Mouse (Mus musculus) liver, postnatal 0 days (tissue): ENCODE data around the gene St6gal1. TPM values are rescaled to one million over a fixed set of nuclear protein-coding genes. Genes with fewer than 3 reads are reported as not detected.

Experiments used
- ATAC-seq: fragments of 200-750 bp; cut with Nextera tagmentation; 2 replicates; pipeline ENCODE4 v1.8.0; 2017; ENCODE audit warnings: mild to moderate bottlenecking, moderate library complexity
- DNase-seq: peaks from one replicate; pipeline ENCODE4 v3.0.0-alpha.2; 2016
- H3K27ac ChIP-seq: fragments of 300-500 bp; sonication (generic); 2 replicates; pipeline ENCODE4 v1.5.1; 2014; ENCODE audit warnings: antibody characterized with exemption, moderate library complexity, mild to moderate bottlenecking, low read depth
- H3K27me3 ChIP-seq: fragments of 300-500 bp; sonication (generic); 2 replicates; pipeline ENCODE4 v1.6.1; 2014; ENCODE audit warnings: low read length, control low read depth, mixed read lengths; ENCODE audit not compliant: insufficient read depth
- H3K36me3 ChIP-seq: fragments of 300-500 bp; sonication (generic); replicated peaks from 2 replicates; pipeline ENCODE4 v1.6.1; 2014; ENCODE audit warnings: mild to moderate bottlenecking, control low read depth, low read length, moderate library complexity, mixed read lengths; ENCODE audit not compliant: insufficient read depth
- H3K4me1 ChIP-seq: fragments of 300-500 bp; sonication (generic); 2 replicates; pipeline ENCODE4 v1.6.1; 2014; ENCODE audit warnings: antibody characterized with exemption, mild to moderate bottlenecking, control low read depth; ENCODE audit not compliant: insufficient read depth
- H3K4me2 ChIP-seq: fragments of 300-500 bp; sonication (generic); 2 replicates; pipeline ENCODE4 v1.6.1; 2014; ENCODE audit warnings: low read depth, mild to moderate bottlenecking, low read length, moderate library complexity, mixed read lengths
- H3K4me3 ChIP-seq: fragments of 300-500 bp; sonication (generic); 2 replicates; pipeline ENCODE4 v1.5.1; 2014; ENCODE audit warnings: low read depth, low read length
- H3K9ac ChIP-seq: fragments of 300-500 bp; sonication (generic); replicated peaks from 2 replicates; pipeline ENCODE4 v1.6.1; 2014; ENCODE audit warnings: mild to moderate bottlenecking, moderate library complexity
- H3K9me3 ChIP-seq: fragments of 300-500 bp; sonication (generic); 2 replicates; pipeline ENCODE4 v1.6.1; 2016; ENCODE audit warnings: mild to moderate bottlenecking, control low read depth, low read length, mixed read lengths
- CTCF ChIP-seq: sonication (generic); IDR thresholded peaks from 2 replicates; pipeline ENCODE4 v1.5.1; 2016; ENCODE audit warnings: antibody characterized with exemption, low read depth
- EP300 ChIP-seq: IDR thresholded peaks from 2 replicates; pipeline ENCODE4 v1.6.1; 2016; ENCODE audit warnings: antibody characterized with exemption, low read depth, mild to moderate bottlenecking
- WGBS: fragments of 180-500 bp; shearing (Covaris S2); extraction: QIAGEN DNeasy Blood & Tissue Kit; methylation state at CpG from one replicate; pipeline ENCODE4 v1.1.7; 2014; ENCODE audit not compliant: insufficient replicate concordance; 5-methylcytosine and 5-hydroxymethylcytosine counted together
- polyA plus RNA-seq: library from polyadenylated mRNA; unstranded; fragments of >200 nt; fragmentation: Nextera tagmentation; extraction: Ambion mirVana; gene quantifications from 2 replicates; pipeline ENCODE4 v1.2.1, GENCODE M21; 2015

St6gal1 gene
- polyA plus RNA-seq, 1 experiment from 2014 or later, result 17.1 TPM

- no peaks in the 10 kb centered on the region for H3K27me3 ChIP-seq
- no peak overlapping the region for H3K4me2 ChIP-seq
- 46% methylated on average over 5 of the region's 5 CpGs for WGBS
- H3K36me3 ChIP-seq, result no peaks in the 10 kb centered on the region
- DNase-seq (no peak), ATAC-seq (no peak)
- TF ChIP-seq CTCF (no peak), EP300 (no peak)
- no peak overlapping the region for H3K27ac ChIP-seq
- H3K9ac ChIP-seq, result no peak overlapping the region
- H3K4me3 ChIP-seq, result no peak overlapping the region
- peaks cover 22% of the 10 kb centered on the region for H3K4me1 ChIP-seq
- H3K9me3 ChIP-seq, result no peaks in the 10 kb centered on the region
Measured at GRCm38 (mm10) chr16:23282241-23282640, 57.7 kb downstream of the St6gal1 start.

DNA sequence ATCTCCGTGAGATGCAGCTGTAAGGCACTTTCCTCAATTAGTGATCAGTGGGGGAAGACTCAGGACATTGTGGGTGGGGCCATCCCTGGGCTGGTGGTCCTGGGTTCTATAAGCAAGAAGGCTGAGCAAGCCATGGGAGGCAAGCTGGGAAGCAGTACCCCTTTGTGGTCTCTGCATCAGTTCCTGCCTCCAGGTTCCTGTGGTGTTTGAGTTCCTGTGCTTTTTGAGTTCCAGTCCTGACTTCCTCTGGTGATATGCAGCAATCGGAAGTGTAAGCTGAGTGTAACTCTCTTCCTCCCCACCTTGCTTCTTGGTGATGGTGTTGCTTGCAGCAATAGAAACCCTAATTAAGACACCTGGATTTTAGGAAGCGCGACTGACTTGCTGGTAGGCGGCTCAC is 58.4 kb downstream of the St6gal1 start:
- 0 out of 2 replicates have a peak overlapping the region, but pooled peaks have one; percentile 18 for H3K27ac ChIP-seq
- no peak for ATAC-seq

DNA sequence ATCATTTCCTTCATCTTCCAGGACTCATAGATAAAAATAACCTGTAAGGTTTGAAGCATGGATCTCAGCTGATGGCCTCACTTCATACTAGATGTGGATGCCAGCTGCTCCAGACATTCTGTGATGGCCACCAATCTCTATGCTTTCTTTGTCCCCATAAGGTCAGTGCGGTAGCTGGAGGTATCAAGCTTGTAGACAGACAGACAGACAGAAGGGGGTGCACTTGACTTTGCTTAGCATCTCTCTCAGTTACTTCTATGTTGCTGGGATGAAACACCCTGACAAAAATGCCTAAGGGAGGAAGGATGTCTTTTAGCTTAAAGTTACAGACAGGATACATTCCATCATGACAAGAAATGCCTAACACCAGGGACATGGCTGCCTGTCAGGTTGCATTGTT is 59.1 kb downstream of the St6gal1 start:
- H3K27me3 ChIP-seq, result no peaks in the 10 kb centered on the region
- ATAC-seq (no peak), DNase-seq (no peak)
- TF ChIP-seq CTCF, result peak; percentile 19; the same call in 1 of the 2 replicates
- TF ChIP-seq EP300, result no peak
- no peaks in the 10 kb centered on the region for H3K9me3 ChIP-seq
- no peak overlapping the region for H3K27ac ChIP-seq
- no peaks in the 10 kb centered on the region for H3K36me3 ChIP-seq
- H3K9ac ChIP-seq, result no peak overlapping the region
- 78% methylated on average over 1 of the region's 1 CpGs for WGBS
- peaks cover 22% of the 10 kb centered on the region for H3K4me1 ChIP-seq
- no peak overlapping the region for H3K4me3 ChIP-seq
- H3K4me2 ChIP-seq, result no peak overlapping the region

More for the DNA sequence above, 58.4 kb downstream of the St6gal1 start:
- no peak for DNase-seq
- H3K4me1 ChIP-seq, result peaks cover 22% of the 10 kb centered on the region
- H3K4me3 ChIP-seq, result no peak overlapping the region
- H3K36me3 ChIP-seq, result no peaks in the 10 kb centered on the region
- H3K9ac ChIP-seq, result no peak overlapping the region
- H3K27me3 ChIP-seq, result no peaks in the 10 kb centered on the region
- no peaks in the 10 kb centered on the region for H3K9me3 ChIP-seq
- 47% methylated on average over 5 of the region's 5 CpGs for WGBS
- H3K4me2 ChIP-seq, result no peak overlapping the region
- TF ChIP-seq EP300, result peak; percentile 11; the same call in 1 of the 2 replicates
- TF ChIP-seq CTCF, result no peak

- Histone ChIP-seq H3K27ac (0 out of 2 replicates have a peak overlapping the region, but pooled peaks have one; percentile 11), H3K9me3 (no peaks in the 10 kb centered on the region), H3K4me3 (no peak overlapping the region), H3K36me3 (no peaks in the 10 kb centered on the region), H3K27me3 (no peaks in the 10 kb centered on the region), H3K9ac (no peak overlapping the region), H3K4me1 (peaks cover 22% of the 10 kb centered on the region), H3K4me2 (no peak overlapping the region)
- WGBS, result 39% methylated on average over 15 of the region's 15 CpGs
- no peak for DNase-seq
- TF ChIP-seq EP300 (no peak), CTCF (no peak)
- ATAC-seq, result peak; percentile 14; the same call in 1 of the 2 replicates
Measured at GRCm38 (mm10) chr16:23284470-23285394, 60.2 kb downstream of the St6gal1 start.

- H3K27me3 ChIP-seq, result no peaks in the 10 kb centered on the region
- TF ChIP-seq CTCF (no peak), EP300 (peak; percentile 34; the same call in 1 of the 2 replicates)
- ATAC-seq (no peak), DNase-seq (no peak)
- WGBS, result 74% methylated on average over 11 of the region's 11 CpGs
- H3K4me3 ChIP-seq, result no peak overlapping the region
- no peak overlapping the region for H3K4me2 ChIP-seq
- H3K9ac ChIP-seq, result no peak overlapping the region
- H3K4me1 ChIP-seq, result peaks cover 16% of the 10 kb centered on the region
- H3K36me3 ChIP-seq, result no peaks in the 10 kb centered on the region
- H3K9me3 ChIP-seq, result no peaks in the 10 kb centered on the region
- peak overlapping the region; percentile 49; the same call in 1 of the 2 replicates for H3K27ac ChIP-seq
Measured at GRCm38 (mm10) chr16:23286380-23287097, 62.0 kb downstream of the St6gal1 start.
